Mouse (Mus musculus) erythroid progenitor cell, adult 5-6 weeks (primary cell): ENCODE results near the gene Megf11. TPM values are rescaled to one million over a fixed set of nuclear protein-coding genes. Genes with fewer than 3 reads are reported as not detected.

Experiments used
- total RNA-seq, 2 experiments: library from RNA; stranded (forward) in 1 of 2; stranded (reverse) in 1 of 2; fragments of 150-400 nt in 1 of 2; fragments of 186-747, 209-891 nt in 1 of 2; gene quantifications; 2 replicates each; pipeline versions ENCODE4 v1.2.3 to v1.2.4; 2015 to 2017; ENCODE audit warnings: low replicate concordance in 2 of 2

Megf11 gene
- total RNA-seq, 2 experiments from 2014 or later: not detected

Other genes with a start within 250 kb of the Megf11 start
- 90.5 and 94.3 TPM in 2 replicates for gene Zwilch, start 212.5 kb upstream of the Megf11 start, total RNA-seq (2015; ENCODE audit: low replicate concordance)
- gene Zwilch, start 212.5 kb upstream of the Megf11 start, total RNA-seq (2017; ENCODE audit: low replicate concordance): 234 and 281 TPM in 2 replicates
- 955 and 1,003 TPM in 2 replicates for gene Rpl4, start 212.3 kb upstream of the Megf11 start, total RNA-seq (2015; ENCODE audit: low replicate concordance)
- 556 and 679 TPM in 2 replicates for gene Rpl4, start 212.3 kb upstream of the Megf11 start, total RNA-seq (2017; ENCODE audit: low replicate concordance)
- 7.9 and 20.5 TPM in 2 replicates for gene Snapc5, start 206.4 kb upstream of the Megf11 start, total RNA-seq (2015; ENCODE audit: low replicate concordance)
- 10.8 and 15.1 TPM in 2 replicates for gene Snapc5, start 206.4 kb upstream of the Megf11 start, total RNA-seq (2017; ENCODE audit: low replicate concordance)
- not detected in 2 replicates for gene Uchl4, start 150.4 kb upstream of the Megf11 start, total RNA-seq (2015; ENCODE audit: low replicate concordance)
- gene Uchl4, start 150.4 kb upstream of the Megf11 start, total RNA-seq (2017; ENCODE audit: low replicate concordance): 0.15 TPM in 1 of 2 replicates, not detected in the other
- 10.1 and 23.1 TPM in 2 replicates for gene Map2k1, start 132.0 kb upstream of the Megf11 start, total RNA-seq (2015; ENCODE audit: low replicate concordance)
- gene Map2k1, start 132.0 kb upstream of the Megf11 start, total RNA-seq (2017; ENCODE audit: low replicate concordance): 10.1 and 23.3 TPM in 2 replicates
- gene Tipin, start 104.0 kb upstream of the Megf11 start, total RNA-seq (2015; ENCODE audit: low replicate concordance): 185 and 187 TPM in 2 replicates
- 132 and 168 TPM in 2 replicates for gene Tipin, start 104.0 kb upstream of the Megf11 start, total RNA-seq (2017; ENCODE audit: low replicate concordance)
- gene Dis3l, start 44.3 kb upstream of the Megf11 start, total RNA-seq (2015; ENCODE audit: low replicate concordance): 6.3 and 9.7 TPM in 2 replicates
- gene Dis3l, start 44.3 kb upstream of the Megf11 start, total RNA-seq (2017; ENCODE audit: low replicate concordance): 10.4 and 11.1 TPM in 2 replicates